Mouse (Mus musculus): ENCODE results near the gene H2afy. TPM values are rescaled to one million over a fixed set of nuclear protein-coding genes. Genes with fewer than 3 reads are reported as not detected.

Gene H2afy
- polyA plus RNA-seq, 1 experiment from 2014 or later: 273 TPM

DNA sequence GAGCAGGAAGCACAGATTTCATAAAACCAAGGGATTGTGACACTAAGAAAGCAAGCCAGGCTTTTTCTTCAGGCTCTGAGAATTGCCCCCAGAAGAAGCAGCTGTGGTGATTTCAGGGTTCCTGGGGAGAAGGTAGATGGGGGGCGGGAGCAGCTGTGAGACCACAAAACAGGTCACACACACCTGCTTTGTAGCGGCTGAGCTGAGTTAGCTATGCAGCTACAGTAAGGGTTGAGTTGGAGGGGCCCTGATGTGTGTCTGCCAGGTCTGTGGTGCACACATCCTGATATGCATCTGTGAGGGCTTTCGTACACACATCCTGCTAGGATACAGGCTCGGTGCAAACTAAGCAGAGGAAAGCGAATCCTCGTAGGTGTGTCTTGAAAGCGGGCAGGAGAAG, 110.1 kb downstream of the H2afy start:
- H3K27me3 ChIP-seq (ENCODE audit: control insufficient read depth, insufficient read depth, low read length): no peaks in the 10 kb centered on the region
- WGBS: 87% methylated on average over 7 of the region's 7 CpGs
- H3K4me2 ChIP-seq (ENCODE audit: low read depth, low read length): no peak overlapping the region
- ATAC-seq (ENCODE audit: low read depth): no peak
- no peaks in the 10 kb centered on the region for H3K36me3 ChIP-seq (ENCODE audit: control insufficient read depth, insufficient read depth, low read length)
- no peak overlapping the region for H3K4me3 ChIP-seq (ENCODE audit: low read depth, low read length)
- H3K27ac ChIP-seq (ENCODE audit: low read depth, low read length): no peak overlapping the region
- H3K9me3 ChIP-seq (ENCODE audit: control insufficient read depth, low read length): no peaks in the 10 kb centered on the region
- no peak overlapping the region for H3K9ac ChIP-seq (replicated peaks; ENCODE audit: low read depth, low read length)
- no peaks in the 10 kb centered on the region for H3K4me1 ChIP-seq (ENCODE audit: control insufficient read depth, insufficient read depth, low read length)

DNA sequence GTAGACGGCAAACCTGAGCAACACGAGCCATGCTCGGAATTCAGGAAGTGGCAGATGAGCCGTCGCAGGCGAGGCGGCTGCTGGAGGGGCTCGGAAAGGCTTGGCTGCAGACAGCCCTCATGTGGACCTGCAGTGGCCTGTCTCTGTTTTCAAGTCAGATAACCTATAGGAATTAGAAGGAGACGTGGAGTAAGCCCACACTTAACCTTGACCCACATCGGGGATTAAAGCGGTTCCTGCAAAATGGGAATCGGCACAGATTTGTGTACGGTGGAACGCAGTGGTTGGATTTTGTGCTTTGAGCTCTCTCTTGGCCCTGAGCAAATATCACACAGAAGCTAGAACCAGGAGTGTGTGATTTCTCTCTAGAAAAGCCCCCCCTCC, 111.1 kb downstream of the H2afy start:
- no peak overlapping the region for H3K4me3 ChIP-seq (ENCODE audit: low read depth, low read length)
- no peaks in the 10 kb centered on the region for H3K9me3 ChIP-seq (ENCODE audit: control insufficient read depth, low read length)
- H3K4me2 ChIP-seq (ENCODE audit: low read depth, low read length): no peak overlapping the region
- H3K36me3 ChIP-seq (ENCODE audit: control insufficient read depth, insufficient read depth, low read length): no peaks in the 10 kb centered on the region
- H3K27ac ChIP-seq (ENCODE audit: low read depth, low read length): no peak overlapping the region
- WGBS: 77% methylated on average over 14 of the region's 14 CpGs
- H3K4me1 ChIP-seq (ENCODE audit: control insufficient read depth, insufficient read depth, low read length): no peaks in the 10 kb centered on the region
- H3K9ac ChIP-seq (replicated peaks; ENCODE audit: low read depth, low read length): no peak overlapping the region
- ATAC-seq (ENCODE audit: low read depth): no peak
- no peaks in the 10 kb centered on the region for H3K27me3 ChIP-seq (ENCODE audit: control insufficient read depth, insufficient read depth, low read length)

DNA sequence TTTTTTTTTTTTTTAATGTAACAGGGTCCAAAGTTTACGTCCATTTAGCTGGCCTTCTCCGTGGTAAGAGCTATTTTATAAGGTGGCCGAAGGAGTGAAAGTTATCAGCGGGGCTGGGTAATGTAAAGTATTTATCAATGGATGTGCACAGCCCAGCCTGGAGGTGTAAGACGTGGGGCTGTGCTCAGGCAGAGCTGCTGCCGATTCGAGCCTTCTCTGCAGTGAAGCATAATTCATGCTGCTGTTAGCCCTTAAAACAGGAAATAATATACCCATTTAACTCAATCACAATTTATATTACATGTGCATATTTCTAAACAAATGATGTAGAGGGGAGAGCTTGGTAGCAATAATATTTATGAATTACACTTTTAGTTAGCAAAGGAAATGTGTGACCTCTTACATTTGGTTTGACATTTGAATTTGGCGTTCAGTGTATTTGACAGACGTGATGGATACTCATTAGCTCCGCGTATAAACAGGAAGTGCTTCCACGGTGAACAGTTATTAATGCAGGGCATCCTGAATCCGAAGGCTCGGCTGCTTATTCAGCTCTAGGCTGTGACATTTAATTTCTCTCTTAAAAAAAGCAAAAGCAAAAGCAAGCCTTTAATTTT, 111.6 kb downstream of the H2afy start:
- WGBS: 55% methylated on average over 14 of the region's 14 CpGs
- no peak overlapping the region for H3K4me3 ChIP-seq (ENCODE audit: low read depth, low read length)
- H3K9ac ChIP-seq (replicated peaks; ENCODE audit: low read depth, low read length): no peak overlapping the region
- no peaks in the 10 kb centered on the region for H3K27me3 ChIP-seq (ENCODE audit: control insufficient read depth, insufficient read depth, low read length)
- no peaks in the 10 kb centered on the region for H3K9me3 ChIP-seq (ENCODE audit: control insufficient read depth, low read length)
- H3K27ac ChIP-seq (ENCODE audit: low read depth, low read length): no peak overlapping the region
- H3K4me2 ChIP-seq (ENCODE audit: low read depth, low read length): no peak overlapping the region
- H3K4me1 ChIP-seq (ENCODE audit: control insufficient read depth, insufficient read depth, low read length): no peaks in the 10 kb centered on the region
- ATAC-seq (ENCODE audit: low read depth): no peak
- no peaks in the 10 kb centered on the region for H3K36me3 ChIP-seq (ENCODE audit: control insufficient read depth, insufficient read depth, low read length)

Other genes starting within 250 kb of the H2afy start
- gene Tifab, start 42.5 kb upstream of the H2afy start, polyA plus RNA-seq (2014; fragmentation: Nextera tagmentation; extraction: Ambion mirVana): 0.28 and 0.68 TPM in 2 replicates
- gene Neurog1, start 115.8 kb upstream of the H2afy start, polyA plus RNA-seq (2014; fragmentation: Nextera tagmentation; extraction: Ambion mirVana): 0.15 and 0.16 TPM in 2 replicates
- gene Cxcl14, start 160.2 kb upstream of the H2afy start, polyA plus RNA-seq (2014; fragmentation: Nextera tagmentation; extraction: Ambion mirVana): 1.6 and 2.5 TPM in 2 replicates

Measured in neural tube, embryonic 14.5 days (tissue).